Mouse (Mus musculus) mature B cell (primary cell): ENCODE results near the gene Anapc7.
"Not testable (repeated sequence)": the region's sequence is repeated elsewhere in the genome, so short reads cannot be mapped to it uniquely, and the experiment has no call there.

Experiments used
- in situ Hi-C: fragments of 300-500 bp; cut with MboI; formaldehyde crosslinking; loops from 2 replicates; pipeline ENCODE4 v1.14.3; 2019

Anapc7 gene

GRCm38 (mm10) chr5:122405537-122405936, 16.0 kb upstream of the Anapc7 start:
- in situ Hi-C loops, result no loop called here

GRCm38 (mm10) chr5:122409692-122410645, 11.5 kb upstream of the Anapc7 start:
- in situ Hi-C loops, result no loop called here

- in situ Hi-C loops, result no loop called here
Observed at GRCm38 (mm10) chr5:122411892-122412291, 9.6 kb upstream of the Anapc7 start.

- in situ Hi-C loops, result no loop called here
Observed at GRCm38 (mm10) chr5:122412826-122413225, 8.7 kb upstream of the Anapc7 start.

GRCm38 (mm10) chr5:122414351-122414750, 7.1 kb upstream of the Anapc7 start:
- in situ Hi-C loops, result no loop called here

- in situ Hi-C loops, result no loop called here
Observed at GRCm38 (mm10) chr5:122415465-122415864, 6.0 kb upstream of the Anapc7 start.

GRCm38 (mm10) chr5:122420676-122421075, 817 bp upstream of the Anapc7 start:
- in situ Hi-C loops, result not testable (repeated sequence)

GRCm38 (mm10) chr5:122422071-122422964, 825 bp downstream of the Anapc7 start:
- in situ Hi-C loops, result no loop called here

- in situ Hi-C loops, result no loop called here
Observed at GRCm38 (mm10) chr5:122423083-122423482, 1.6 kb downstream of the Anapc7 start.

GRCm38 (mm10) chr5:122425550-122425949, 4.1 kb downstream of the Anapc7 start:
- in situ Hi-C loops, result no loop called here

- in situ Hi-C loops, result no loop called here
Observed at GRCm38 (mm10) chr5:122430036-122430775, 8.7 kb downstream of the Anapc7 start.

GRCm38 (mm10) chr5:122431221-122431620, 9.7 kb downstream of the Anapc7 start:
- in situ Hi-C loops, result no loop called here

GRCm38 (mm10) chr5:122434541-122434940, 13.0 kb downstream of the Anapc7 start:
- in situ Hi-C loops, result no loop called here

GRCm38 (mm10) chr5:122439400-122440094, 18.1 kb downstream of the Anapc7 start:
- in situ Hi-C loops, result no loop called here

GRCm38 (mm10) chr5:122440095-122440630, 18.7 kb downstream of the Anapc7 start:
- in situ Hi-C loops, result no loop called here

GRCm38 (mm10) chr5:122444492-122444891, 23.0 kb downstream of the Anapc7 start:
- in situ Hi-C loops, result no loop called here

GRCm38 (mm10) chr5:122445051-122445610, 23.6 kb downstream of the Anapc7 start:
- in situ Hi-C loops, result no loop called here

GRCm38 (mm10) chr5:122447857-122448256, 26.4 kb downstream of the Anapc7 start:
- in situ Hi-C loops, result no loop called here

GRCm38 (mm10) chr5:122448869-122449268, 27.4 kb downstream of the Anapc7 start:
- in situ Hi-C loops, result no loop called here

- in situ Hi-C loops, result no loop called here
Observed at GRCm38 (mm10) chr5:122449946-122450345, 28.5 kb downstream of the Anapc7 start.

GRCm38 (mm10) chr5:122450913-122451317, 29.4 kb downstream of the Anapc7 start:
- in situ Hi-C loops, result no loop called here
